Mouse (Mus musculus) thymus, postnatal 4 days (tissue): ENCODE measurements around the gene Sept11.

Experiments
- DNase-seq: peaks from one replicate; pipeline ENCODE4 v3.0.0; 2021

Sept11 gene

GRCm38 (mm10) chr5:93097204-93097906, 4.1 kb downstream of the Sept11 start:
- DNase-seq, result no peak

- no peak for DNase-seq
Measured at GRCm38 (mm10) chr5:93098219-93098618, 5.0 kb downstream of the Sept11 start.

- no peak for DNase-seq
Measured at GRCm38 (mm10) chr5:93098811-93099210, 5.6 kb downstream of the Sept11 start.

GRCm38 (mm10) chr5:93100906-93101305, 7.7 kb downstream of the Sept11 start:
- DNase-seq, result no peak

- DNase-seq, result no peak
Measured at GRCm38 (mm10) chr5:93101371-93101791, 8.1 kb downstream of the Sept11 start.

GRCm38 (mm10) chr5:93103603-93104002, 10.4 kb downstream of the Sept11 start:
- no peak for DNase-seq

GRCm38 (mm10) chr5:93104987-93105823, 12.0 kb downstream of the Sept11 start:
- DNase-seq, result no peak

GRCm38 (mm10) chr5:93106048-93106447, 12.8 kb downstream of the Sept11 start:
- DNase-seq, result no peak

- no peak for DNase-seq
Measured at GRCm38 (mm10) chr5:93108703-93109102, 15.5 kb downstream of the Sept11 start.

- DNase-seq, result no peak
Measured at GRCm38 (mm10) chr5:93109555-93109954, 16.3 kb downstream of the Sept11 start.

GRCm38 (mm10) chr5:93112290-93112689, 19.1 kb downstream of the Sept11 start:
- DNase-seq, result no peak

GRCm38 (mm10) chr5:93113517-93113916, 20.3 kb downstream of the Sept11 start:
- no peak for DNase-seq

GRCm38 (mm10) chr5:93114515-93114914, 21.3 kb downstream of the Sept11 start:
- DNase-seq, result no peak

GRCm38 (mm10) chr5:93115059-93115458, 21.8 kb downstream of the Sept11 start:
- no peak for DNase-seq

GRCm38 (mm10) chr5:93115854-93116253, 22.6 kb downstream of the Sept11 start:
- DNase-seq, result peak; percentile 12

GRCm38 (mm10) chr5:93117648-93118047, 24.4 kb downstream of the Sept11 start:
- DNase-seq, result no peak

- no peak for DNase-seq
Measured at GRCm38 (mm10) chr5:93121660-93122059, 28.4 kb downstream of the Sept11 start.

- DNase-seq, result no peak
Measured at GRCm38 (mm10) chr5:93124031-93124826, 31.0 kb downstream of the Sept11 start.

- no peak for DNase-seq
Measured at GRCm38 (mm10) chr5:93125325-93125724, 32.1 kb downstream of the Sept11 start.

- DNase-seq, result no peak
Measured at GRCm38 (mm10) chr5:93126222-93126929, 33.1 kb downstream of the Sept11 start.

GRCm38 (mm10) chr5:93126930-93127562, 33.8 kb downstream of the Sept11 start:
- DNase-seq, result no peak

- no peak for DNase-seq
Measured at GRCm38 (mm10) chr5:93127722-93128121, 34.5 kb downstream of the Sept11 start.
